ENCODE assay signal across 24 mouse cellular contexts in genomic region chr19:55597296-55597695, GRCm38 (mm10).
DNase-seq lines count a peak whose midpoint lies in the region; ATAC-seq and TF ChIP-seq lines count a peak whose summit lies in the region.
"Had no signal": no experiment of that assay in that cellular context is flagged by ENCODE, and none has a peak within 500 bp of the region (broad histone marks: within the 10 kb centered on the region; RNA-seq: fewer than 3 reads in every experiment).

No protein-coding gene starts in this region.

- peak overlapping the region; percentile 80; the same call in 1 of the 2 replicates for H3K27ac ChIP-seq in heart, embryonic 12.5 days (ENCODE audit: poor library complexity, severe bottlenecking)
- H3K27ac ChIP-seq in intestine, embryonic 16.5 days (ENCODE audit: low read length), result peak overlapping the region; percentile 89; the same call in 1 of the 2 replicates
- no peak overlapping the region for H3K27ac ChIP-seq in intestine, postnatal 0 days (ENCODE audit: low read depth, low read length)
- peak overlapping the region; percentile 94; the same call in 1 of the 2 replicates for H3K27ac ChIP-seq in embryonic facial prominence, embryonic 13.5 days
- no peak overlapping the region; the same call in 1 of the 2 replicates for H3K27ac ChIP-seq in limb, embryonic 14.5 days (replicated peaks; ENCODE audit: low read depth, low read length)
- H3K27ac ChIP-seq: forebrain, embryonic 13.5 days; hindbrain, embryonic 15.5 days; kidney, postnatal 0 days had no signal

- no peak for ATAC-seq in heart, embryonic 12.5 days (ENCODE audit: insufficient number of reproducible peaks, low FRiP score)
- ATAC-seq in intestine, embryonic 16.5 days, result no peak
- ATAC-seq in intestine, postnatal 0 days, result no peak
- no peak for ATAC-seq in embryonic facial prominence, embryonic 13.5 days (ENCODE audit: insufficient number of reproducible peaks, insufficient read depth, low FRiP score, low TSS enrichment, low read depth)
- ATAC-seq in limb, embryonic 14.5 days (ENCODE audit: low FRiP score, low read depth), result 0 out of 2 replicates have a peak, but pooled peaks have one; percentile 0
- ATAC-seq: activated CD4-positive, CD25-positive, alpha-beta regulatory T cell, adult 4 months; forebrain, embryonic 13.5 days; inflammation-experienced regulatory T-cells, adult 6 months had no signal

- no peak for DNase-seq in heart, adult 8-10 months (ENCODE audit: low spot score)
- DNase-seq in limb, embryonic 14.5 days (ENCODE audit: low spot score), result no peak
- no peak for DNase-seq in thymus, postnatal 4 days
- DNase-seq in cerebellum, postnatal 4 days (ENCODE audit: low spot score in 2 of 2), result no peak
- DNase-seq: B cell, adult 2 months; cerebellum, adult 2 months; cerebellum, postnatal 14 days; gastrocnemius, postnatal 25 days; heart, adult 18-20 months; kidney, adult 8-10 months; midbrain, embryonic 14.5 days had no signal

- H3K9ac ChIP-seq in heart, embryonic 12.5 days, result no peak overlapping the region; the same call in 1 of the 2 replicates
- H3K9ac ChIP-seq in intestine, embryonic 16.5 days (ENCODE audit: low read depth, low read length), result no peak overlapping the region
- no peak overlapping the region for H3K9ac ChIP-seq in intestine, postnatal 0 days (ENCODE audit: low read depth, low read length)
- no peak overlapping the region for H3K9ac ChIP-seq in embryonic facial prominence, embryonic 13.5 days
- no peak overlapping the region for H3K9ac ChIP-seq in limb, embryonic 14.5 days (ENCODE audit: low read depth, low read length, severe bottlenecking)
- H3K9ac ChIP-seq: hindbrain, embryonic 15.5 days; liver, embryonic 15.5 days; lung, embryonic 14.5 days had no signal

- H3K4me1 ChIP-seq in heart, embryonic 12.5 days (replicated peaks), result peaks cover 73% of the 10 kb centered on the region
- peaks cover 48% of the 10 kb centered on the region for H3K4me1 ChIP-seq in intestine, embryonic 16.5 days (ENCODE audit: control insufficient read depth, insufficient read depth, low read length)
- H3K4me1 ChIP-seq in intestine, postnatal 0 days (replicated peaks; ENCODE audit: control insufficient read depth, insufficient read depth, low read length), result 0 out of 2 replicates have a peak, but pooled peaks cover 5% of the 10 kb centered on the region
- peaks cover 78% of the 10 kb centered on the region for H3K4me1 ChIP-seq in embryonic facial prominence, embryonic 13.5 days
- peaks cover 55% of the 10 kb centered on the region for H3K4me1 ChIP-seq in limb, embryonic 14.5 days (ENCODE audit: control insufficient read depth, insufficient read depth, low read length)

- H3K4me2 ChIP-seq in heart, embryonic 12.5 days, result peak overlapping the region; percentile 39; the same call in 1 of the 2 replicates
- no peak overlapping the region for H3K4me2 ChIP-seq in intestine, embryonic 16.5 days (ENCODE audit: low read depth, low read length)
- H3K4me2 ChIP-seq in intestine, postnatal 0 days (replicated peaks; ENCODE audit: low read depth), result no peak overlapping the region
- no peak overlapping the region for H3K4me2 ChIP-seq in embryonic facial prominence, embryonic 13.5 days
- no peak overlapping the region for H3K4me2 ChIP-seq in limb, embryonic 14.5 days (replicated peaks; ENCODE audit: low read depth, low read length, severe bottlenecking)
- H3K4me2 ChIP-seq: forebrain, embryonic 13.5 days; hindbrain, embryonic 15.5 days; liver, embryonic 15.5 days had no signal

- H3K9me3 ChIP-seq in heart, embryonic 12.5 days (replicated peaks), result no peaks in the 10 kb centered on the region
- H3K9me3 ChIP-seq in intestine, embryonic 16.5 days (ENCODE audit: control insufficient read depth, low read length), result no peaks in the 10 kb centered on the region
- H3K9me3 ChIP-seq in intestine, postnatal 0 days (ENCODE audit: control insufficient read depth), result no peaks in the 10 kb centered on the region
- H3K9me3 ChIP-seq in embryonic facial prominence, embryonic 13.5 days, result no peaks in the 10 kb centered on the region
- no peaks in the 10 kb centered on the region for H3K9me3 ChIP-seq in limb, embryonic 14.5 days (ENCODE audit: control insufficient read depth, low read length)
- H3K9me3 ChIP-seq: forebrain, embryonic 13.5 days; hindbrain, embryonic 10.5 days; hindbrain, embryonic 15.5 days; liver, embryonic 15.5 days had no signal

- no peak overlapping the region for H3K4me3 ChIP-seq in heart, embryonic 12.5 days
- no peak overlapping the region for H3K4me3 ChIP-seq in intestine, embryonic 16.5 days (ENCODE audit: low read length)
- H3K4me3 ChIP-seq in intestine, postnatal 0 days (ENCODE audit: low read depth, low read length), result no peak overlapping the region
- no peak overlapping the region for H3K4me3 ChIP-seq in embryonic facial prominence, embryonic 13.5 days
- no peak overlapping the region for H3K4me3 ChIP-seq in limb, embryonic 14.5 days (replicated peaks; ENCODE audit: low read length)
- H3K4me3 ChIP-seq: erythroblast, embryonic 14.5 days; forebrain, embryonic 13.5 days; hindbrain, embryonic 10.5 days; hindbrain, embryonic 15.5 days; liver, embryonic 15.5 days had no signal

- H3K27me3 ChIP-seq in heart, embryonic 12.5 days (replicated peaks), result no peaks in the 10 kb centered on the region
- no peaks in the 10 kb centered on the region for H3K27me3 ChIP-seq in intestine, embryonic 16.5 days (replicated peaks; ENCODE audit: control insufficient read depth, insufficient read depth, low read length)
- no peaks in the 10 kb centered on the region for H3K27me3 ChIP-seq in intestine, postnatal 0 days (replicated peaks; ENCODE audit: control insufficient read depth, insufficient read depth, low read length)
- H3K27me3 ChIP-seq in embryonic facial prominence, embryonic 13.5 days, result peaks cover 16% of the 10 kb centered on the region; the same call in 1 of the 2 replicates
- H3K27me3 ChIP-seq in limb, embryonic 14.5 days (ENCODE audit: control insufficient read depth, insufficient read depth, low read length), result no peaks in the 10 kb centered on the region
- H3K27me3 ChIP-seq: liver, embryonic 15.5 days had no signal

- TF ChIP-seq CTCF in intestine, postnatal 0 days (IDR thresholded peaks at IDR 0.05; ENCODE audit: low read depth), result no peak

- no peaks in the 10 kb centered on the region for H3K36me3 ChIP-seq in heart, embryonic 12.5 days
- no peaks in the 10 kb centered on the region for H3K36me3 ChIP-seq in intestine, embryonic 16.5 days (ENCODE audit: control insufficient read depth, insufficient read depth, low read length)
- H3K36me3 ChIP-seq in intestine, postnatal 0 days (ENCODE audit: control insufficient read depth, insufficient read depth), result no peaks in the 10 kb centered on the region
- H3K36me3 ChIP-seq in embryonic facial prominence, embryonic 13.5 days, result no peaks in the 10 kb centered on the region
- H3K36me3 ChIP-seq in limb, embryonic 14.5 days (ENCODE audit: control insufficient read depth, insufficient read depth, low read length), result no peaks in the 10 kb centered on the region
- H3K36me3 ChIP-seq: hindbrain, embryonic 10.5 days; hindbrain, embryonic 15.5 days; liver, embryonic 15.5 days had no signal

- WGBS in heart, embryonic 12.5 days, result 42% methylated on average over 2 of the region's 2 CpGs
- WGBS in intestine, embryonic 16.5 days, result 57% methylated on average over 2 of the region's 2 CpGs
- WGBS in intestine, postnatal 0 days, result 46% methylated on average over 2 of the region's 2 CpGs
- WGBS in embryonic facial prominence, embryonic 13.5 days, result 15% methylated on average over 2 of the region's 2 CpGs
- 26% methylated on average over 2 of the region's 2 CpGs for WGBS in limb, embryonic 14.5 days

- no peak for TF ChIP-seq POLR2A in limb, embryonic 14.5 days (IDR thresholded peaks at IDR 0.05; ENCODE audit: borderline replicate concordance, extremely low read depth, insufficient read depth, insufficient read length)

Comparison
In these comparisons a context has a peak if more than half of its experiments do, and no peak if none do; other contexts are left out.
1. H3K27ac ChIP-seq: peak in heart, embryonic 12.5 days (single experiment), intestine, embryonic 16.5 days (single experiment) and embryonic facial prominence, embryonic 13.5 days (single experiment); none in intestine, postnatal 0 days (single experiment) and limb, embryonic 14.5 days (single experiment).